Mouse (Mus musculus): ENCODE measurements around the gene Slc2a12.
A peak's percentile ranks its signal among the peaks of the same experiment; 100 is the strongest.

Gene Slc2a12

DNA sequence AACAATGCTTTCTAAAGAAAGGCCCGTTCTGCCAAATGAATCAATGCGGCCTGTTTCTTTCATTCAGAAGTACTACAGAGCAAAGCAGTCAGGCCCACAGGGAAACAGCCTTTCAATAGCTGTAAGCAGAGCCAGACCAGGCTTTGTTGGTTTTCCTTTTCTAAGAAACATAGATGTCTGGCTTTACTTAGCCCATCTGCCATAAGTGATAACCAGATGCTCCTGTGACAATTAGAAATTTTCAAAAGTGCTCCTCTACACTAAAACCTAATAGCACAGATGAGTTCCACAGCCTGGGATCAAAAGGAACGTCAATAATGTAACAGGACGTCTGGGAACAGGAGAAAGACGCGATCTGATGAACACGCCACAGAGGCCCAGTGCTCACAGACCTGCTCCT is 81.5 kb downstream of the Slc2a12 start:
- DNase-seq (ENCODE audit: low read depth in 2 of 2, low spot score in 2 of 2): no peak

DNA sequence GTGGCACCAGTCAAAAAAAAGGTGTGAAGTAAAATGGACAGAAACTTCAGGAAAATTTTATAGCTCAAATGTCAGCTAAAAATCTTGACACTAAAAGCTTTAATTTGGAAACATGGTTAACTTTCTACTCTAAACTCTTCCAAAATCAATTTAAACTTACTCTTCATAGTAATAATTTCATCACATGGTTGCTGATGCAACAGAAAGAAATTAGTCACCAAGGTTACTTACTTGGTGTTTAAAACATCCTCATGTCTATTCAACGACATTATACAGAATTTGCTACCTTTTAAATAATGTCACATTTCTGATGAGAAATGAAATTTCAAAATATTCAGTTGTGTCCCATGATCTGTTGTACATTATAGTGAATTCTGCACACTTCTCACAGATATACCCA is 83.4 kb downstream of the Slc2a12 start:
- DNase-seq (ENCODE audit: low read depth in 2 of 2, low spot score in 2 of 2): no peak

DNA sequence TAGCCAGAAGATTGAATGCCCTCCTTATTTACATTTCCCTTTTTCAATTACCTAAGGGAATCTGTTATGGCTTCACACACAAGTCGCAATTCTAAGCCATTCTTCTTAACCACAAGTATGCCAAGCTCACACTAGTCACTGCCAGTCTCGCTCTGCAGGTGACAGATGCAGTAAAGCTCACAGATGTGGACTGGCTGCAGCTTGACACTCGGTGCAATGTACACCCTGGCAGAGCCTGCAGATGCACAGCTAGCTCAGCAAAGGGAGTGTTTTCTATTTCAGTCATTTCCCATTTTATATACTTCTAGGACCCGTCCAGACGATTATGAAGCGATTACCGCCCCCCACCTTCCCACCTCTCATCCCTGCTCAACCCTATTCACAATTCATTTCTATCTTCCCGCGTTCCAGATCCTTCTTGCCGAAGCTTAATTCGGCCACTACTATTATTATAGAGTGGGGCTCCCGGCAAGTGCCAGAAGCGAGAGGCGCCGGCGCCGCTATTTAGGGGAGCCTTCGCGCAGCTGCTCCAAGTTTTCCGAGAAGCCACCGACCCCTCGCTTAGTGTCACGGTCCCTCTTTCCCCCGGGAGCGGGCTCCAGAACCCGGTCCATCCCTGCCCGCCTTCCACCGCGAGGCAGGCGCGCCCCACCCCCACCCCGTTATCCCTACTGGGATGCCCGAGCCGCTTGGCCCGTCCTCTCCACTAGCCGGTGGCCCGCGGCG is 85.6 kb downstream of the Slc2a12 start:
- no peak for DNase-seq (ENCODE audit: low read depth in 2 of 2, low spot score in 2 of 2)

DNA sequence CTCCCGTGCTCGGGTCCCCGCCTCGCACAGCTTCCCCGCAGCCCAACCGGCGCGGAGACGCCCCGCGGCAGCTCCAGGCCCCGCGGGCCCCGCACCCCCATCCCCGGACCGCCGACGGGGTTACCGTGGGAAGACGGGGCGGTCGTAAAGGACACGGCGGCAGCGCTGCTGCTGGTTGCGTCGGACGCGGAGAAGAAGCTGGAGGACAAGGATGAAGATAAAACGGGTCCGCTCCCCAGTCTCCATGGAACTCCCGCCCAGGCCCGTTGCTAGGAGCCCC is 86.1 kb downstream of the Slc2a12 start:
- DNase-seq (ENCODE audit: low read depth in 2 of 2, low spot score in 2 of 2): no peak

DNA sequence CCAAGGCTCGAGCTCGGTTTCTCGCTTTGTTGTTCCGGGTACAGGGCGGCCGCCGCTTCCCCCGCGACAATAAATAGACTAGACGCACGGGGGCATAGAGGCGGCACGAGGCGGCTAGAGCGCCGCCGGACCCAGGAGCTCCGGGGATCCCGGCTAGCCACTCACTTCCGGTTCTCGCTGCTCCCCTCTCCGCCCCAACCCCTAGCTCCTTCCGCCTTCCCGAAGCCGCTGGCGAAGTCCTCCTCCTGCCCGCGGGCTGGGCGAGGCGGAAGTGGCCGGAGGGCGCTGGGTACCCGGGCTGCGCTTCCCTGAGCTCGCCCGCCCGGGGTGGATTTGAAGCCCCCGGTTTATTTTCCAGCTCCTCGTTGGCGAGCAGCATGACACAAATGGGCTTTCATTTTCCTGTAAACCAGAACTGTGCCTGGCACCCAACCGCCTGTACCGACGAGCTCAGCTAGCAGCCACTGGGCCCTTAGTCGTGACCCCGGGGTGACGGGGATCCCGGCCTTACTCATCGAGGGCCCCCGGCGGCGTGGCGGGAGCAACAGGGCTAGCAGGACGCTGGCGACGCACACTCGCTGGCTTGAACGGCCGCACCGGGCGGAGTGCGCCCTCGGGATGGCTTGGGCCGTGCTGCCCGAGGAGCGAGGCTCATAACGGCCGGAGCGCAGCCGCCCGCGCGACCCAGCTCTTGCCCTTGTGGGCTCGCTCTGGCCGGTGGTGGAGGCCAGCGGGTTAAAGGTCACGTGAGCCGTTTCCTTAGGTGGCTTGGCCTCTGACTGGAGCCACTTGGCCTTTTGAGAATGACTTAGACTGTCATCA is 86.7 kb downstream of the Slc2a12 start, which contains the start of gene Tbpl1:
Tbpl1 (minus strand) TSS at position 667 of the 822 bp plus-strand sequence.
- DNase-seq (ENCODE audit: low read depth in 2 of 2, low spot score in 2 of 2): peak; percentile 91

DNA sequence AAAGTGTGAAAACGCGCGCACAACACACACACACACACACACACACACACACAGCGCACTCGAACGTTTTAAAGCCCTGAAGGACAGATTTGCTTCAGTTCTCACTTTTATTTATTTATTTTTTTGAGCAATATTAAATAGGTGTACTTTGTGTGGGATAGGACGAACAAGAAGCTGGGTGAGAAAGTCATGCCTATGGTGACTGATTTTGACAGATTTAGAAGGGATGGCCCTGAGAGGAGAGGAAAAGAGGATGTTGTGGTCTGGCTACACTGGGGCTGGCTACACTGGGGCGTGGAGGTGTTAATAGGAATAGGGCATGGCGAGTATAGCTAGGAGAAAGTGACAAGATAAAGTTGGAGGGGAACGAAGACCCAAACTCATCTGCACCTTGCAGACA is 87.4 kb downstream of the Slc2a12 start:
- DNase-seq (ENCODE audit: low read depth in 2 of 2, low spot score in 2 of 2): no peak

DNA sequence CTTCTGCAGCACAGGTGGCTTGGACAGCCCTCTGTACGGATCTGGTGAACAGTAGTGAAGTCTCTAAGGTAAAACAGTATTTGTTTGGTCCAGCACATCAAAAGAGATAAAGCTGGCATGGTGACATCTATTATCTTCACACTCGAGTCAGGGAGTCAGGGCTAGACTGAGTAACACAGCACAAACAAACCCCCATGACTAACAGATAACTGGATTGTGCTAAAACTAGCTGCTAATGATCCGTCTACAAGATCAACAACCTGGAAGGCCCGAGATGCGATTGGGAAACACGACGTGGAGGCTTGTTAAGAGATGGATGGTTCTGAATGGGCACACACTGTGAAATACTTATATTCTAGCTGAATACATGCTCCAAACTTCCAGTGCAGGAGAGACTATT is 101.1 kb downstream of the Slc2a12 start:
- DNase-seq (ENCODE audit: low read depth in 2 of 2, low spot score in 2 of 2): no peak

DNA sequence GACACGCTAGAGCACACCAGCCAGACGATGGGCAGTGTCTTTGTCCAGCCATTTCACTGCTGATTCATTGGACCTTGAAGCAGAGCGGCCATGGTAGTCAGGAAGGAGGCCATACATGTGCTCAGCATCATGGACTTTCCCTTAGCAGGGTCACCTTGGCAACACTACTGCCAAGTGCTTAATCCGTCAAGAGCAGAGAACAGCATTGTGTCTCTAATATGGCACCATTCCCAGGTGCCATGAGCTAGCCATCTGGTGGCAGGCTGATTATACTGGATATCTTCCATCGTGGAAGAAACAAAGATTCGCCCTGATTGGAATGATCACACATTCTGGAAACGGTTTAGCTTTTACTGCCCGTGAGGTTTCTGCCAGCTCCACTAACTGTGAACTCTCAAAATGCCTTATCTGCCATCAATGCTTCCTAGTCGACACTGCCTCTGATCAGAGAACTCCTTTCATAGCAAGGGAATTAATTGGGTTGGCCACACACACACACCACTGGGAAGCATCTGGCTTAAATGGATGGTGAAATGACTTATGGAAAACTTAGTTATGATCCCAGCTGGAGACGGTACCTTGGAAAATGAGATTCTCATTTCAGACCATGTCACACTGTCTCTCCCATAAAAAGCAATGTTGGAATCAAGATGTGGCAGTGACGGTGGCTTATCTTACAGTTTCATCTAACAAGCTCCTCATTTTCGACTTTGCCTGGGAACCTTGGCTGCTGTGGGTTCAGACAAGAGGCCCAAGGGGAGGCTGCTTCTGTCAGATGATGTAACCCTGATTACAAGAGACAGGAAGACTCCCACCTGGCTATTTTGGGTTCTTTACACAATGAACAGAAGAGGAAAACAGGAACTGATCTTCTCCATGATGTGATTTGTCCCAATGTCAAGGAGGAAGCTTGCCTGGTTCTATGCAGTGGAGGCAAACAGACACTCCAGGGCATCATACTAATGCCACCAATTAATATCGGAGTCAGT is 101.8 kb downstream of the Slc2a12 start:
- DNase-seq (ENCODE audit: low read depth in 2 of 2, low spot score in 2 of 2): no peak

DNA sequence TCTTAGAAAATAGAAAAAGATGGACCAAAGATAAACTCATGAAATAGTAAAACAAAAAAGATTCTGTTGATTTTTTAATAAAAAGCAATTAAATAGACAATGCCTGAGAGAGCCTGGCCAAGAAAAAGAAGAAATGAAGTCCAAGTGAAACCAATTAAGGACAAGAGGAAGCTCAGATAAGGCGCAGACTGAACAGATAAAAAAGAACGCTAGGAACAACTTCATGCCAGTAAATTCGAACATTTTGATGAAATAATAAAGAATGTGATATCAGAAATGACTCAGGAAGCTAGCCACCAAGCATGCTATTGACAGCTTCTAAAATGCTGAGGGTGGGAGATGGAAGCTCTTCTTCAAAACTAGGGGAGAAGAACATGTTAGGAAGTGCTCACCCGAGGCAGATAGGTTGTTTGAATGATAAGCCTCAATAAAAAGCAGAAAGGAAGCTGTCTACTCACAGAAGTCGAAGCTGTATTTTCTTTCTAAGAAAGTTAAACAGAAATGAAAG is 106.4 kb downstream of the Slc2a12 start:
- DNase-seq (ENCODE audit: low read depth in 2 of 2, low spot score in 2 of 2): no peak
